Mouse (Mus musculus) erythroblast, embryonic 14.5 days (primary cell): ENCODE data around the gene Cdhr3.

Experiments
- GATA1 ChIP-seq: IDR thresholded peaks from 2 replicates; pipeline ENCODE4 v1.6.1; 2012; ENCODE audit warnings: low read length, inconsistent platforms, mixed read lengths
- TAL1 ChIP-seq: IDR thresholded peaks from 3 replicates; pipeline ENCODE4 v1.6.1; 2012; ENCODE audit warnings: low read length, inconsistent platforms, mixed read lengths

DNA sequence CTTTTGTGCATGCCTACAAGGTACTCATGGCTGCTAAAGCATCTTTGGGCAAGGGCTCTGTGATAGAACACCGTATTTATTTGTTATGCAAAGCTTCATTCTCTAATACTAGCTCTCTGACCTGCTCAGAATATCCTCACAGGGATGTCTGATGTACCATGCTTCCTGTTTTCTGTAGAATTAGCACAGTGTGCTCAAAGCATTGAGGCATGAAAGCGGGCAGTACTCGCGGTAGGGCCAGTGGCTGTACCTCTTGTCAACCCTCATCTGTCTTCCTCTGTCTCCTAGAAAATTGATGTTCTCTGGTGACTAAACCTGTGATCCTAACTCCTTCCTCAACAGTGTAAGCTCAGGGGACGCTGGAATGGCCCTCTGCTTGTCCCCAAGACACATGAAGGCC lies 98.6 kb downstream of the Cdhr3 start:
- TF ChIP-seq TAL1 (no peak), GATA1 (no peak)
